Comparison of ENCODE assay signal across 26 mouse cellular contexts in the genomic region with DNA sequence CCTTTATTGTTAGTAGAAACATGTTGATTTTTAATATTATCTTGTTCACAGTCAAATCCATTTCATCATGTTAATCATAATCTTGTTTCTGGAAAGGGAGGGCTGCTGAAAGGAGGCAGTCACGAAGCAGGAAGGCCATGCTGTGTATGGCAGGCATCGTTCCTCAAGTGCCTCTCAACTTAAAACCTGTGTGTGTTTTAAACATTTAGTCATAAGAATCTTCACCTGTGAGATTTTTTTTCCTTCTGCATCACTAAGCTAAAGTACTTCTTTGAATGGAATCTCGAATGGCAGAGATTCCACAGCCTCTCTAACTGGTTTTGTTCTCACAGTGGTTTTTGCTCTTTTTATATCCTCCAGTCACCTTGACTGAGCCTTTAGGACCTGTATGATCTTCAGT. TPM values are rescaled to one million over a fixed set of nuclear protein-coding genes. Genes with fewer than 3 reads are reported as not detected.
DNase-seq lines count a peak whose midpoint lies in the region; ATAC-seq and TF ChIP-seq lines count a peak whose summit lies in the region.
"Had no signal": no experiment of that assay in that cellular context is flagged by ENCODE, and none has a peak within 500 bp of the region (broad histone marks: within the 10 kb centered on the region; RNA-seq: fewer than 3 reads in every experiment).

No protein-coding gene starts in this region.

- WGBS in lung, embryonic 14.5 days = 49% methylated on average over 3 of the region's 3 CpGs
- WGBS in lung, embryonic 16.5 days = 40% methylated on average over 3 of the region's 3 CpGs

- H3K36me3 ChIP-seq in lung, embryonic 14.5 days (ENCODE audit: insufficient read depth) = no peaks in the 10 kb centered on the region
- no peaks in the 10 kb centered on the region for H3K36me3 ChIP-seq in lung, embryonic 16.5 days (ENCODE audit: control insufficient read depth, insufficient read depth, low read length)
- H3K36me3 ChIP-seq: embryonic facial prominence, embryonic 13.5 days; embryonic facial prominence, embryonic 15.5 days; forebrain, embryonic 10.5 days; forebrain, embryonic 12.5 days; G1E had no signal

- no peak overlapping the region for H3K4me3 ChIP-seq in lung, embryonic 14.5 days (ENCODE audit: low read depth, low read length)
- no peak overlapping the region for H3K4me3 ChIP-seq in lung, embryonic 16.5 days (ENCODE audit: low read length)
- H3K4me3 ChIP-seq: embryonic facial prominence, embryonic 13.5 days; embryonic facial prominence, embryonic 15.5 days; erythroblast, embryonic 14.5 days; forebrain, embryonic 10.5 days; forebrain, embryonic 12.5 days had no signal

- DNase-seq in lung, embryonic 14.5 days = peak; percentile 50
- DNase-seq in lung, adult 18-20 months = no peak
- DNase-seq in lung, postnatal 10 days = no peak
- DNase-seq in lung, postnatal 36 days = peak; percentile 5
- DNase-seq in lung, postnatal 25 days (ENCODE audit: low spot score) = no peak
- no peak for DNase-seq in embryo, embryonic 9.5 days (ENCODE audit: extremely low spot score)
- DNase-seq: adrenal gland, adult 8-10 months; adrenal gland, postnatal 14 days; adrenal gland, postnatal 36 days; cerebellum, adult 11-12 months; cerebellum, adult 2 months; cerebellum, adult 9-10 months; cerebellum, postnatal 10 days; cerebellum, postnatal 25 days had no signal

- no peaks in the 10 kb centered on the region for H3K27me3 ChIP-seq in lung, embryonic 14.5 days (ENCODE audit: insufficient read depth, low read length)
- H3K27me3 ChIP-seq in lung, embryonic 16.5 days (ENCODE audit: control insufficient read depth, insufficient read depth, low read depth, low read length) = no peaks in the 10 kb centered on the region
- H3K27me3 ChIP-seq: CH12.LX; embryonic facial prominence, embryonic 13.5 days; embryonic facial prominence, embryonic 15.5 days; forebrain, embryonic 12.5 days had no signal

- ATAC-seq in lung, embryonic 14.5 days (ENCODE audit: insufficient read depth) = peak; percentile 49; the same call in 1 of the 2 replicates
- peak; percentile 65; the same call in 1 of the 2 replicates for ATAC-seq in lung, embryonic 16.5 days (ENCODE audit: low read depth)
- ATAC-seq: forebrain, embryonic 14.5 days; forebrain, embryonic 16.5 days; Patski had no signal

- H3K9me3 ChIP-seq in lung, embryonic 14.5 days (ENCODE audit: low read depth, low read length) = no peaks in the 10 kb centered on the region
- no peaks in the 10 kb centered on the region for H3K9me3 ChIP-seq in lung, embryonic 16.5 days (ENCODE audit: control insufficient read depth, low read length)
- H3K9me3 ChIP-seq: embryonic facial prominence, embryonic 13.5 days; embryonic facial prominence, embryonic 15.5 days; forebrain, embryonic 10.5 days; forebrain, embryonic 12.5 days; G1E had no signal

- H3K27ac ChIP-seq in lung, embryonic 14.5 days (ENCODE audit: low read depth) = no peak overlapping the region
- H3K27ac ChIP-seq in lung, embryonic 16.5 days (ENCODE audit: low read length) = peak overlapping the region; percentile 52; the same call in 1 of the 2 replicates
- H3K27ac ChIP-seq: embryonic facial prominence, embryonic 13.5 days; embryonic facial prominence, embryonic 15.5 days; forebrain, embryonic 12.5 days had no signal

- no peak overlapping the region for H3K9ac ChIP-seq in lung, embryonic 14.5 days
- H3K9ac ChIP-seq in lung, embryonic 16.5 days (ENCODE audit: low read length) = no peak overlapping the region
- H3K9ac ChIP-seq: embryonic facial prominence, embryonic 13.5 days; embryonic facial prominence, embryonic 15.5 days; forebrain, embryonic 12.5 days had no signal

- peaks cover 4% of the 10 kb centered on the region for H3K4me1 ChIP-seq in lung, embryonic 14.5 days (ENCODE audit: insufficient read depth)
- H3K4me1 ChIP-seq in lung, embryonic 16.5 days (replicated peaks; ENCODE audit: control insufficient read depth, insufficient read depth, low read length) = peaks cover 7% of the 10 kb centered on the region
- H3K4me1 ChIP-seq: embryonic facial prominence, embryonic 13.5 days; embryonic facial prominence, embryonic 15.5 days; forebrain, embryonic 12.5 days had no signal

- no peak for TF ChIP-seq CTCF in lung, embryonic 14.5 days (IDR thresholded peaks at IDR 0.05; ENCODE audit: low read depth)

- no peak overlapping the region for H3K4me2 ChIP-seq in lung, embryonic 14.5 days
- no peak overlapping the region for H3K4me2 ChIP-seq in lung, embryonic 16.5 days (ENCODE audit: low read depth, low read length)
- H3K4me2 ChIP-seq: embryonic facial prominence, embryonic 13.5 days; embryonic facial prominence, embryonic 15.5 days; forebrain, embryonic 12.5 days had no signal

RNA-seq across cellular contexts. Expression of a gene that starts 25.0 kb away (rescaled TPM):
- 38.5 and 40.8 TPM in 2 replicates for polyA plus RNA-seq in lung, embryonic 14.5 days (2014; fragmentation: Nextera tagmentation; extraction: Ambion mirVana)
- 68.0 and 78.5 TPM in 2 replicates for polyA plus RNA-seq in lung, embryonic 16.5 days (2015; fragmentation: Nextera tagmentation; extraction: Ambion mirVana)
- polyA plus RNA-seq: C2C12; erythroblast, embryonic 14.5 days; G1E; Patski had no signal

Comparison
In these comparisons a context has a peak if more than half of its experiments do, and no peak if none do; other contexts are left out.
1. DNase-seq: peak in lung, embryonic 14.5 days (single experiment) and lung, postnatal 36 days (single experiment); none in lung, adult 18-20 months (0 of 2), lung, postnatal 10 days (single experiment), lung, postnatal 25 days (single experiment) and embryo, embryonic 9.5 days (single experiment).